Mouse (Mus musculus) limb, embryonic 10.5 days (tissue): Measurements from ENCODE around the gene Tmem233. TPM values are rescaled to one million over a fixed set of nuclear protein-coding genes. Genes with fewer than 3 reads are reported as not detected.

Experiments used
- DNase-seq: peaks from one replicate; pipeline ENCODE4 v3.0.0-alpha.2; 2017; ENCODE audit warnings: low spot score
- H3K27ac ChIP-seq: fragments of 300-500 bp; sonication (generic); 2 replicates; pipeline ENCODE4 v1.5.1; 2016; ENCODE audit warnings: mild to moderate bottlenecking
- H3K27me3 ChIP-seq: fragments of 300-500 bp; sonication (generic); 2 replicates; pipeline ENCODE4 v1.6.1; 2016; ENCODE audit warnings: low read depth, mild to moderate bottlenecking; ENCODE audit not compliant: poor library complexity, severe bottlenecking
- H3K36me3 ChIP-seq: fragments of 300-500 bp; sonication (generic); 2 replicates; pipeline ENCODE4 v1.6.1; 2016; ENCODE audit warnings: mild to moderate bottlenecking, moderate library complexity
- H3K4me1 ChIP-seq: fragments of 300-500 bp; sonication (generic); 2 replicates; pipeline ENCODE4 v1.6.1; 2016
- H3K4me3 ChIP-seq: fragments of 300-500 bp; sonication (generic); 2 replicates; pipeline ENCODE4 v1.5.1; 2016; ENCODE audit warnings: mild to moderate bottlenecking, moderate library complexity
- H3K9me3 ChIP-seq: fragments of 300-500 bp; sonication (generic); replicated peaks from 2 replicates; pipeline ENCODE4 v1.6.1; 2016; ENCODE audit warnings: mild to moderate bottlenecking
- WGBS: fragments of 180-500 bp; shearing (Covaris S2); methylation state at CpG from one replicate; pipeline ENCODE4 v1.1.7; 2016; 5-methylcytosine and 5-hydroxymethylcytosine counted together
- polyA plus RNA-seq: library from polyadenylated mRNA; unstranded; fragments of >200 nt; fragmentation: Nextera tagmentation; extraction: Ambion mirVana; gene quantifications from 2 replicates; pipeline ENCODE4 v1.2.1, GENCODE M21; 2016

Tmem233 gene
- polyA plus RNA-seq = not detected in 2 replicates

DNA sequence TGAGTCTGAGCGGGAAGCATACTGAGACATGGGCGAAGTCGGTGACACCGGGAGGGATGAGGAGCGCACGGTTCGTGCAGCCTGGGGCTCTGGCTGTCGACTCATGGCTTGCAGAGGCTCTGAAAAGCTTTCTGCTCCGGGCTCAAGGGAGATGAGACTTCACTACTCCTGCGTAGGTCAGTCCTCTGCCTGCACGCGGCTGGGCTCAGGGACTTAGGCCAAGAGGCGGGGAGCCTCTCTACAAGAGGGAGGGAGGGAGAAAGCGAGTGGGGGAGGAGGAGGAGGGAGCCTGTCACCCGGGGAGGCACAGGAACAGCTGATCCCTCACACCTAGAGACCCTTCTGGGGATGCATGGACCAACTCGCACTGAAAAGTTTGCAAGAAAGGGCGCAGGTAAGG is at the start of gene Tmem233:
Tmem233 (minus strand) TSS at position 164 of the 400 bp plus-strand sequence.
- Histone ChIP-seq H3K27ac (no peak within 1 kb of the TSS), H3K4me3 (0 out of 2 replicates have a peak within 1 kb of the TSS, but pooled peaks have one; percentile 1), H3K27me3 (peaks cover 34% of the 10 kb centered on the region), H3K36me3 (no peaks in the 10 kb centered on the region), H3K4me1 (peaks cover 9% of the 10 kb centered on the region; the same call in 1 of the 2 replicates), H3K9me3 (no peaks in the 10 kb centered on the region)
- 12% methylated on average over 17 of the region's 17 CpGs for WGBS
- DNase-seq = no peak

DNA sequence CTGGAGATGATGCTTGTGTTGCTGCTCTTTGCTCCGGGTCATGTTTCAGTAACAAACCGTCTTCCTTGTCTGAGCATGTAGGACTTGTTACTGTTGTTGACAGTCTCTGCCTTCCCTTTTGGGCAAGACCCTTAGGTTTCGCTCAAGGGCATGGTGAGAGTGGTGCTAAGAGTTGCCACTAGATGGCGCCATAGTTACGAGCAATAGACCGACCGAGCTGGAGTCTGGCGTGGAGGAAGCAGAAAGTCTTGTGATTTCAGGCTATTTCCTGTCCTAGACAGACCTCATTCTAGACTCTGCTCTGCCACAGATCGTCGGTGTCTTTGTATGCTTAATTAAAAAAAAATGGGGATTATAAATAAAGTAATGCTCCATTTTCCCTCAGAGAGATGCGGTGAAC is 40.3 kb upstream of the Tmem233 start:
- 0 out of 2 replicates have a peak overlapping the region, but pooled peaks have one; percentile 9 for H3K27ac ChIP-seq

DNA sequence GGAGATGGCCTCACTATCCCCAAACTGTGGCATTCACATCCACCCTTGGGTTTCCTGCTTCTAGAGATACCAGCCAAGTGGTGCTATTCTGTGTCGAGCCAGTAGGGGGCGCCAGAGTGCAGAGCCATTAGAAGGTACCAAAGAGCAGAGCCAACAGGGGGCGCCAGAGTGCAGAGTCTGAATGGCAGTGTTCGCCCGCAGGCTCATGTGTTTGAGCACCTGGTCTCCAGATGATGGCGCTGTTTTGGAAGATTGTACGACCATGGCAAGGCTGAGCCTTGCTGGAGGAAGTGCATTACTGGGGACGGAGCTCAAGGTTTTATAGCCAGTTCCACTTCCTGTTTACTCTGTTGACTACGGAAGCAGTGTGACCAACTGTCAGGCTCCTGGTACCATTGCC is 33.5 kb upstream of the Tmem233 start:
- DNase-seq = peak; percentile 73
- Histone ChIP-seq H3K4me3 (no peak overlapping the region), H3K9me3 (no peaks in the 10 kb centered on the region), H3K36me3 (no peaks in the 10 kb centered on the region), H3K4me1 (no peaks in the 10 kb centered on the region), H3K27ac (no peak overlapping the region), H3K27me3 (no peaks in the 10 kb centered on the region)
- WGBS = 47% methylated on average over 9 of the region's 9 CpGs

More for the DNA sequence above, 40.3 kb upstream of the Tmem233 start:
- DNase-seq = peak; percentile 83
- no peaks in the 10 kb centered on the region for H3K9me3 ChIP-seq
- no peaks in the 10 kb centered on the region for H3K4me1 ChIP-seq
- WGBS = 12% methylated on average over 11 of the region's 11 CpGs
- H3K36me3 ChIP-seq = no peaks in the 10 kb centered on the region
- no peaks in the 10 kb centered on the region for H3K27me3 ChIP-seq
- H3K4me3 ChIP-seq = no peak overlapping the region

DNA sequence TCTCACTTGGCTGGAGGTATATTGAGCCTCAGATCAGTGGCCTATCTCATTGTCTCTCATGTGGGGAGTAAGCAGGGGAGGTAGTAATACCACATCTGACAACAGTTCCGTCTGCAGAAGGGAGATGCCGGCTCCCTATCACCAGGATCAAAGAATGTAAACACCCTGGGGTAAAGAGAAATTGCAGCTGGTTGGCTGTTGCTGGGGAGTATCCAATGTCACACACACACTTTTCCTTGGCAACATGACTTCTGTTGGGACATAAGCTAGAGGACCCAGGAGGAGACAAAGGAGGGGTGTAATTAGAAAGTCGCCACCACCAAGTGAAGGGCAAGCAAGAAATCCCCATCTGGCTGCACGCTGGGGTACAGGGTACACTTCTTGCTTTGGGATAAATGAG is 33.1 kb upstream of the Tmem233 start:
- Histone ChIP-seq H3K27ac (no peak overlapping the region), H3K4me3 (no peak overlapping the region), H3K4me1 (no peaks in the 10 kb centered on the region), H3K9me3 (no peaks in the 10 kb centered on the region), H3K36me3 (no peaks in the 10 kb centered on the region), H3K27me3 (no peaks in the 10 kb centered on the region)
- 58% methylated on average over 4 of the region's 4 CpGs for WGBS
- no peak for DNase-seq

DNA sequence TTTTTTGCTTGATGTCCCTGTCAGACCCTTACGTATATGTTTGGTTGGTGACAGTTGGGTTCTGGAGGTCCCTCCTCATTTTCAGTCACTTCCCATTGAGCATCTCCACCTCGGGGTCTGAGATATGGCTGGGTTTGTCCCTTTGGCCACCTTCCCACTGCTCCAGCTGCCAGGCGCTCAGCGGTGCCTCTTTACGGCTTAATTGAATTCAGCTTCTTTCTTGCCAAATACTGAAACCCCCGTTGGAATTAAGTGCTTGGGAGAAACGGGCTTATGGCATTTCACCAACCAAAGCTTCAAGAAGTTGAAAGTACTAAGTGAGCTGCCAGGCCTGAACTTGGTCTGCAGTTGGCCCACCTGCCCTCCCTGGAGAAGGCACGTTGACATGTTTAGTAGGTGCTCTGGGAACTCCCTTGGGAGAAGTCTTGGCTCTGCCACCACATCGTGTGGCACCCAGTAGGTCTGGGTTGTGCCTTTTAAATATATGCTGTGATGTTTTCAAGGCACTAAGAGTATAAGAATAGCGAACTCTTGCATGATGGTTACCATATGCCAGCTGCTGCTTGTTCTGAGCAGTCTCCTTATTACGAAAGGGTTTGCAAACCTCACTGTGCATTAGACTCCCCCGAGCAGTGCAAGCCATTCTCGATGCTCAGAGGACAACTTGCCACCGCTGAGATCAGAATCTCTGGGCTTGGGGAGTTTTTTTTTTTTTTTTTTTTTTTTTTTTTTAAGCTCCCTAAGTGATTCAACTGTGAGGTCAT is 32.2 kb upstream of the Tmem233 start:
- Histone ChIP-seq H3K4me3 (no peak overlapping the region), H3K27me3 (no peaks in the 10 kb centered on the region), H3K36me3 (no peaks in the 10 kb centered on the region), H3K4me1 (no peaks in the 10 kb centered on the region), H3K27ac (no peak overlapping the region), H3K9me3 (no peaks in the 10 kb centered on the region)
- no peak for DNase-seq
- 74% methylated on average over 14 of the region's 14 CpGs for WGBS

DNA sequence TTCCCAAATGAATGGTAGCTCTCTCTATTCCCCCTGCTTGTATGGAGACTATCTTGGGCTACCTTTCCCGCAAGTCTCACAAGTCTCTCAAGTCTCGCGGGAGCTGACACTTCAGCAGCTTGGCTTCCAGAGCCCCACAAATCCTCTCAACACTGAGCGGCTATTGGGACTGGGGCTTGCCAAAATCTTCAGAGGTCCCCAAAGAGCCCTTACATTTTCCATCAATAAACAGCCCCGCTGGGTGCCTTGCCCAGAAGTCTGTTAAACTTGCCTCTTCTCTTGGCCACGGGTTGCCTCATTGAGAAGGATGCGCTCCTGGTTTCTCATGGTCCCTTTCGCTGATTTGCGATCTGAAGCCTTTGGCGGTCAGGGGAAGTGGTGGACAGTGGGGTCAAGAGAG is 25.6 kb upstream of the Tmem233 start:
- 92% methylated on average over 10 of the region's 10 CpGs for WGBS
- no peaks in the 10 kb centered on the region for H3K27me3 ChIP-seq
- H3K4me1 ChIP-seq = no peaks in the 10 kb centered on the region
- H3K36me3 ChIP-seq = no peaks in the 10 kb centered on the region
- no peak for DNase-seq
- no peak overlapping the region for H3K4me3 ChIP-seq
- no peak overlapping the region for H3K27ac ChIP-seq
- H3K9me3 ChIP-seq = no peaks in the 10 kb centered on the region

DNA sequence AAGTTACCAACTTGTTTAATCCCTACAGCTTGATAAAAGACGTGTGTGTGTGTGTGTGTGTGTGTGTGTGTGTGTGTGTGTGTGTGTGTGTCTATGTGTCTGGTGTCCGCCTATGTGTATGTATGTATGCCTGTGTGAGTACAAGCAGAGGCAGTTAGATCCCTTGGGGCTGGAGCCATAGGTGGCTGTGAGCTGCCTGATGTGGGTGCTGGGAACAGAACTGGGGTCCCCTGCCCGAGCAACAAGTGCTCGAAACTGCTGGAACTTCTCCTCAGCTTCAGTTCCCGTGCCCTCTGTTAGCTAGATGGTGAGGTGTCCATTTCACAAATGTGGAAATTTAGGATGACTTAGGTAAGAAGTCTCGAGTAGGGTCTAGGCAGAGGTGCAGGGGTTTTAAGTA is 1.2 kb upstream of the Tmem233 start:
- no peaks in the 10 kb centered on the region for H3K36me3 ChIP-seq
- 89% methylated on average over 6 of the region's 6 CpGs for WGBS
- no peak overlapping the region for H3K4me3 ChIP-seq
- peaks cover 9% of the 10 kb centered on the region; the same call in 1 of the 2 replicates for H3K4me1 ChIP-seq
- no peaks in the 10 kb centered on the region for H3K9me3 ChIP-seq
- no peak overlapping the region for H3K27ac ChIP-seq
- H3K27me3 ChIP-seq = peaks cover 34% of the 10 kb centered on the region
- no peak for DNase-seq

DNA sequence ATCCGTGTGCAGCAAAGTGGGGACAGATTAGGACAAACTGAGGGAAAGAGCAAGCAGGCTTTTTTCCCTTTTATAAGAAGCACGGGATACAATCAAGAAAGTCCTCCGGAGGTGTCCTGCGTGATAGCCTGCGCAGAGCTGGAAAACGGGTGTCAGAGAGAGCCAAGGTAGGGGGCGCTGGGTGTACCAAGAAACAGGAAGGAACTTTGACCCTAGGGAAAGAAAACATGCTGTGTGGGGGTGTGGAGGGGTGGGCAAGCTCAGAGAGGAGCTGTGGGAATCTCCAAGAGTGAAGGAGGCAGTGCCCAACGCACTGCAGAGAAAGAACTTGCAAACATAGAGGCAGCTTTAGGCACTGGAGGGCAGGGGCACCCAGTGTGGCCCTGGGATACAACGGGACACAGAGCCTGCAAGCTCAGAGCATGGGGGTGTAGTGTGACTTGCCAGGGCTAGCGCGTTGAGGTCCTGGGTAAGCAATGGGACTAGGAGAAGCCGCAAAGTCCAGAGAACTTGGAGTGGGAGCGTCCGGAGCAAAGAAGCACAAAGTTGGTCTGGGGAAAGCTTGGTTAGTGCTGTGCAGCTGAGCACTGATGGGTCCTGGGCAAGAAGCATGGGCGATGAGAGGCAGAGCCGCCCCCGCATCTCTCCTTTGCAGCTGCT is 673 bp downstream of the Tmem233 start:
- H3K4me1 ChIP-seq = peaks cover 9% of the 10 kb centered on the region; the same call in 1 of the 2 replicates
- no peaks in the 10 kb centered on the region for H3K36me3 ChIP-seq
- 0 out of 2 replicates have a peak overlapping the region, but pooled peaks have one; percentile 1 for H3K4me3 ChIP-seq
- H3K9me3 ChIP-seq = no peaks in the 10 kb centered on the region
- H3K27ac ChIP-seq = no peak overlapping the region
- WGBS = 39% methylated on average over 17 of the region's 17 CpGs
- no peak for DNase-seq
- peaks cover 34% of the 10 kb centered on the region for H3K27me3 ChIP-seq

DNA sequence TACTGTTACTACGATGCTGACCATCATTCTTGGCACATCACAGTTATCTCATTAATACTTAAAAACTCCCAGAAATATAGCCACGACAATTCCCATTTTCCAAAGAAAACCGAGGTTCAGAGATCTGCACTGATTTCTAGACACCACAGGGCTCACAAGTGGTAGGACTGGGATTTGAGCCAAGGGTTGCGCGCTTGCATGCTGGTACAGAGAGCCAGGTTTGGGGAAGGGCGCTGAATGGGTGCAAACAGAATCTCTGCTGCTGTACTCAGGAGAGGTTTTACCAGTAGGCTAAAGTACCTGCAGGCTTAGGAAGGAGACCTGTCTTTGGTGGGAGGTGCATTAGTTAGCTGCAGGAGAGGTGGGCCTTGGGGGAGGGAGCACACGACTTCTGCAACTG is 1.4 kb downstream of the Tmem233 start:
- Histone ChIP-seq H3K4me3 (no peak overlapping the region), H3K9me3 (no peaks in the 10 kb centered on the region), H3K27me3 (peaks cover 34% of the 10 kb centered on the region), H3K4me1 (peaks cover 9% of the 10 kb centered on the region; the same call in 1 of the 2 replicates), H3K27ac (no peak overlapping the region), H3K36me3 (no peaks in the 10 kb centered on the region)
- no peak for DNase-seq
- WGBS = 82% methylated on average over 7 of the region's 7 CpGs

DNA sequence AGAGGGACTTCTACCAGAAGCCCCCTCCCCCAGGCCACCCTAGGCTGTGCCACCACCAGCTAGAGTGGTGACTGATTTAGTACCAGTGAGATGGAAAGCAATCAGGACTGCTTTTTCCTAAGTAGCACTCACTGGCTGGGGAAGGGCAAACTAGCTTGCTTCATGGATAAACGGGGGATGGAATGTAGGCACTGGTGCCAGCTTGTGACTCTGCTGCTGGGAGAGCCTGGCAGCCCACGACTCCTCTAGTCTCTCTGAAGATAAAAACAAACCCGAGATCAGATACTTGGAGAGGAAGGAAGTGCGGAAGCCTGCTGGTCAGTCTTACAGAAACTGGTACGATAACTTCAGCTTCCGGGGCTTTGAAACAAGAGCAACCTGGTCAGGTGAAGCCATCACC is 2.3 kb downstream of the Tmem233 start:
- no peaks in the 10 kb centered on the region for H3K9me3 ChIP-seq
- no peak overlapping the region for H3K4me3 ChIP-seq
- H3K27ac ChIP-seq = no peak overlapping the region
- 58% methylated on average over 6 of the region's 6 CpGs for WGBS
- H3K36me3 ChIP-seq = no peaks in the 10 kb centered on the region
- peaks cover 9% of the 10 kb centered on the region; the same call in 1 of the 2 replicates for H3K4me1 ChIP-seq
- peaks cover 34% of the 10 kb centered on the region for H3K27me3 ChIP-seq
- no peak for DNase-seq

DNA sequence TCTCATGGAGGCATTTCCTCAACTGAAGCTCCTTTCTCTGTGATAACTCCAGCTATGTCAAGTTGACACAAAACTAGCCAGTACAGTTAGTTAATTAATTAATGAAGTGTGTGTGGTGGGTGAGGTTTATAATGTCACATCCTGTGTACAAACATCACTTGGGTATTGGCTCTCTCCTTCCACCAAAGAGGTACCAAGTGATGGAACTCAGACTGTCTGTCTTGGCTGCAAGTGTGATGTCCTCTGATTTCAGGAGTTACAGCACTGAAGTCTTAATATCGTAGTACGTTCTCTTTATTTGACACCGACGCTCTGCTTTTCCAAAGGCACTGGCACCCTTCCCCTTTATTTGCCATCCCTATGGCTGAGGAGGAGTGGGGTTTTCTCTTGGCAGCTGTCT is 13.4 kb downstream of the Tmem233 start:
- Histone ChIP-seq H3K4me1 (no peaks in the 10 kb centered on the region), H3K9me3 (no peaks in the 10 kb centered on the region), H3K27me3 (no peaks in the 10 kb centered on the region), H3K36me3 (no peaks in the 10 kb centered on the region), H3K27ac (no peak overlapping the region), H3K4me3 (no peak overlapping the region)
- WGBS = 97% methylated on average over 4 of the region's 4 CpGs
- no peak for DNase-seq

DNA sequence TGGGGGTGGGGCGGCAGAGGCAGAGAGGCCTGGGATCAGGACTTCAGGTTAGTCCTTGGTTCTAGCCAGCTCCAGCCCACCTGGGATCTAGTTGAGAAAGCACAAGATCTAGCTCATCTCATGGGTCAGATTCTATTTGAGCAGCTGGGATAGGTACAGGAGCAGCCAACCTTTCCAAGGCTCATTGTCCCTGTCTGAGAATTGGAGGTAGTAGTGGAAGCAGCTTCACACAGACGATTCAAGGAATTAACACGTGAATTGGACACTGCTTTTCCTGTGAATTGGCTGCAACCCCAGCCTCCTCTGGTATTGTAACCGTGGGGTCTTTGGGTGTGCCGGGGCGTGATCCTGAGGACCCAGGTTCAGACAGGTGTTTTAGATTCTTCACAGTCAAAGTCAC is 30.2 kb downstream of the Tmem233 start:
- Histone ChIP-seq H3K27me3 (no peaks in the 10 kb centered on the region), H3K4me3 (no peak overlapping the region), H3K36me3 (no peaks in the 10 kb centered on the region), H3K4me1 (no peaks in the 10 kb centered on the region), H3K27ac (no peak overlapping the region), H3K9me3 (no peaks in the 10 kb centered on the region)
- no peak for DNase-seq
- 64% methylated on average over 6 of the region's 6 CpGs for WGBS

DNA sequence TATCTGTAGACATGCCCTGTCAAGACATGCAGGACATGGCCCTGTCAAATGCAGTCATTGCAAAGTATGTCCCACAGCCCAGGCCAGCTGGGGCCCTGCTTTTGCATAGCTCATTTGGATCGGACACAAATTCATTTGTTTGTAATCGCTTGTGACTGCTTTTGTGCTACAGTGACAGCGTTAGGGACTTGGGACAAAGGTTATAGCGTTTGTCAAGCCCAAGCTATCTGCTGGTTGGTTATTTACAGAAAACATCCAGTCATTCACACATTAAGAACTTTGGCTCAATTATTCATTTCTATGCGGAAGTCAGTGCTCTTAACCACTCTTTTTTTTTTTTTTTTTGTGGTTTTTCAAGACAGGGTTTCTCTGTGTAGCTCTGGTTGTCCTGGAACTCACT is 30.9 kb downstream of the Tmem233 start:
- no peak for DNase-seq
- no peak overlapping the region for H3K4me3 ChIP-seq
- H3K27me3 ChIP-seq = no peaks in the 10 kb centered on the region
- WGBS = 85% methylated on average over 5 of the region's 5 CpGs
- no peaks in the 10 kb centered on the region for H3K4me1 ChIP-seq
- no peak overlapping the region for H3K27ac ChIP-seq
- H3K9me3 ChIP-seq = no peaks in the 10 kb centered on the region
- no peaks in the 10 kb centered on the region for H3K36me3 ChIP-seq
